Mouse (Mus musculus): ENCODE measurements around the gene Sstr3.

- TF ChIP-seq GATA1 (IDR thresholded peaks at IDR 0.05; ENCODE audit: borderline replicate concordance, low read length) (no peak), FLI1 (IDR thresholded peaks at IDR 0.05; ENCODE audit: low read length) (no peak)
Observed at GRCm38 (mm10) chr15:78546060-78546459, 1.6 kb upstream of the Sstr3 start.

Data from megakaryocyte, embryonic 14.5 days (primary cell).